9 mouse cellular contexts compared by ENCODE assay signal in the genomic region with DNA sequence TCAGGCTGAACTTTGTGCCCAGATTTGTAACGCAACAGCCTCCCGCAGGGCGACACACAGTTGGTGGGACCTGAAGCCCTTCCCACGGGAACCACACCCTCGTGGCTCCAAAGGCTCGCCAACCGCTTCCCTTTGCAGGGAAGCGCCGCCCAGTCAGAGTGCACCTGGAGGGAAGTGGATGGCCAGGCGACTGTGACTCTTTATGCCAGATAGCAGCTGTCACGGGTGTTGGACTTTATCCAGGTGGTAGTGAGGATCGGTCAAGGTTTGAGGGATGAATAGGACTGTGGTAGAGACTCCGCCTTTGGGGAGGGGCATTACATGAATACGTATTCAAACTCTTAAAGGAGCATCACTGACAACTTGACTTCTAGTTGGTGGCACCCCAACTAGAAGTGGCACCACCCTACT. TPM values are rescaled to one million over a fixed set of nuclear protein-coding genes. Genes with fewer than 3 reads are reported as not detected.
DNase-seq lines count a peak whose midpoint lies in the region; ATAC-seq lines count a peak whose summit lies in the region.
"Had no signal": no experiment of that assay in that cellular context is flagged by ENCODE, and none has a peak within 500 bp of the region (broad histone marks: within the 10 kb centered on the region; RNA-seq: fewer than 3 reads in every experiment).

No protein-coding gene starts in this region.

- 26% methylated on average over 14 of the region's 14 CpGs for WGBS in embryonic facial prominence, embryonic 15.5 days
- 3% methylated on average over 14 of the region's 14 CpGs for WGBS in hindbrain, embryonic 13.5 days
- WGBS in limb, embryonic 11.5 days: 9% methylated on average over 14 of the region's 14 CpGs
- WGBS in midbrain, embryonic 10.5 days: 9% methylated on average over 14 of the region's 14 CpGs

- peak overlapping the region; percentile 62 for H3K4me3 ChIP-seq in embryonic facial prominence, embryonic 15.5 days (replicated peaks)
- peak overlapping the region; percentile 75 for H3K4me3 ChIP-seq in hindbrain, embryonic 13.5 days
- no peak overlapping the region for H3K4me3 ChIP-seq in limb, embryonic 11.5 days (ENCODE audit: low read depth, low read length)
- peak overlapping the region; percentile 80 for H3K4me3 ChIP-seq in midbrain, embryonic 10.5 days

- peaks cover 41% of the 10 kb centered on the region for H3K4me1 ChIP-seq in embryonic facial prominence, embryonic 15.5 days
- peaks cover 31% of the 10 kb centered on the region for H3K4me1 ChIP-seq in hindbrain, embryonic 13.5 days (replicated peaks)
- H3K4me1 ChIP-seq in limb, embryonic 11.5 days (ENCODE audit: control insufficient read depth, insufficient read depth, low read length): peaks cover 7% of the 10 kb centered on the region; the same call in 1 of the 2 replicates
- H3K4me1 ChIP-seq in midbrain, embryonic 10.5 days: peaks cover 34% of the 10 kb centered on the region

- peak; percentile 61 for DNase-seq in gastrocnemius, adult 18-20 months (ENCODE audit: low spot score)
- no peak for DNase-seq in gastrocnemius, postnatal 14 days
- peak; percentile 89 for DNase-seq in adrenal gland, adult 2 months
- DNase-seq in limb, embryonic 11.5 days (ENCODE audit: low spot score): no peak
- DNase-seq in midbrain, embryonic 10.5 days (ENCODE audit: low spot score): no peak
- no peak for DNase-seq in thymus, adult 18-20 months

- H3K27me3 ChIP-seq in embryonic facial prominence, embryonic 15.5 days: no peaks in the 10 kb centered on the region
- H3K27me3 ChIP-seq in hindbrain, embryonic 13.5 days: peaks cover 42% of the 10 kb centered on the region
- H3K27me3 ChIP-seq in limb, embryonic 11.5 days (ENCODE audit: control insufficient read depth, insufficient read depth, low read length): peaks cover 15% of the 10 kb centered on the region
- H3K27me3 ChIP-seq in midbrain, embryonic 10.5 days (ENCODE audit: low read depth, poor library complexity, severe bottlenecking): peaks cover 35% of the 10 kb centered on the region
- H3K27me3 ChIP-seq: Patski had no signal

- H3K9ac ChIP-seq in embryonic facial prominence, embryonic 15.5 days: no peak overlapping the region
- peak overlapping the region; percentile 43 for H3K9ac ChIP-seq in hindbrain, embryonic 13.5 days
- H3K9ac ChIP-seq in limb, embryonic 11.5 days (ENCODE audit: low read length): no peak overlapping the region

- ATAC-seq in embryonic facial prominence, embryonic 15.5 days (ENCODE audit: insufficient number of reproducible peaks, low FRiP score, low TSS enrichment, low read depth): no peak
- 0 out of 2 replicates have a peak, but pooled peaks have one; percentile 11 for ATAC-seq in hindbrain, embryonic 13.5 days (ENCODE audit: low FRiP score)
- no peak for ATAC-seq in limb, embryonic 11.5 days (ENCODE audit: insufficient number of reproducible peaks, low FRiP score, low TSS enrichment, low read depth)
- ATAC-seq: Patski had no signal

- intact Hi-C loops in gastrocnemius, postnatal 14 days (cut with DNase I; ENCODE audit: low total_unique reads): no loop called here

- H3K4me2 ChIP-seq in embryonic facial prominence, embryonic 15.5 days (replicated peaks): peak overlapping the region; percentile 85
- H3K4me2 ChIP-seq in hindbrain, embryonic 13.5 days: peak overlapping the region; percentile 90
- peak overlapping the region; percentile 89; the same call in 1 of the 2 replicates for H3K4me2 ChIP-seq in limb, embryonic 11.5 days (ENCODE audit: low read depth, severe bottlenecking)

- no peaks in the 10 kb centered on the region for H3K9me3 ChIP-seq in embryonic facial prominence, embryonic 15.5 days (replicated peaks)
- H3K9me3 ChIP-seq in hindbrain, embryonic 13.5 days: no peaks in the 10 kb centered on the region
- H3K9me3 ChIP-seq in limb, embryonic 11.5 days (ENCODE audit: control insufficient read depth, low read length): peaks cover 2% of the 10 kb centered on the region; the same call in 1 of the 2 replicates
- no peaks in the 10 kb centered on the region for H3K9me3 ChIP-seq in midbrain, embryonic 10.5 days (replicated peaks)

- H3K36me3 ChIP-seq in embryonic facial prominence, embryonic 15.5 days: peaks cover 17% of the 10 kb centered on the region
- H3K36me3 ChIP-seq in hindbrain, embryonic 13.5 days: peaks cover 24% of the 10 kb centered on the region
- H3K36me3 ChIP-seq in limb, embryonic 11.5 days (ENCODE audit: control insufficient read depth, insufficient read depth, low read length): peaks cover 12% of the 10 kb centered on the region; the same call in 1 of the 2 replicates
- peaks cover 29% of the 10 kb centered on the region for H3K36me3 ChIP-seq in midbrain, embryonic 10.5 days

- no peak overlapping the region for H3K27ac ChIP-seq in embryonic facial prominence, embryonic 15.5 days (replicated peaks)
- no peak overlapping the region for H3K27ac ChIP-seq in hindbrain, embryonic 13.5 days
- no peak overlapping the region for H3K27ac ChIP-seq in limb, embryonic 11.5 days (replicated peaks; ENCODE audit: low read depth, low read length)
- H3K27ac ChIP-seq in midbrain, embryonic 10.5 days (replicated peaks): no peak overlapping the region

RNA-seq across cellular contexts. Expression of gene Leng9, which starts 0.6 kb away (rescaled TPM):
- 1 to 10 TPM; 1.8 to 2.2 TPM for total RNA-seq in gastrocnemius, adult 18-20 months (2021)
- 1 to 10 TPM; 2.1 to 2.3 TPM for total RNA-seq in gastrocnemius, postnatal 14 days (2021)
- total RNA-seq in adrenal gland, adult 2 months (2021): 1 to 10 TPM; 8.7 to 9.6 TPM
- 13.4 and 14.8 TPM in 2 replicates for polyA plus RNA-seq in adrenal gland, adult 2 months (2012; rRNA removed)
- 5.8 and 6.1 TPM in 2 replicates for polyA plus RNA-seq in embryonic facial prominence, embryonic 15.5 days (2015; fragmentation: Nextera tagmentation; extraction: Ambion mirVana)
- 4.7 TPM in 2 replicates for polyA plus RNA-seq in hindbrain, embryonic 13.5 days (2015; fragmentation: Nextera tagmentation; extraction: Ambion mirVana)
- polyA plus RNA-seq in limb, embryonic 11.5 days (2014; fragmentation: Nextera tagmentation; extraction: Ambion mirVana): 1.0 and 1.2 TPM in 2 replicates
- polyA plus RNA-seq in midbrain, embryonic 10.5 days (2016; fragmentation: Nextera tagmentation; extraction: Ambion mirVana): 1.4 and 1.9 TPM in 2 replicates

RNA-seq across cellular contexts. Expression of gene Cdc42ep5, which starts 13.8 kb away (rescaled TPM):
- total RNA-seq in gastrocnemius, adult 18-20 months (2021): 1 to 10 TPM; 1.5 to 1.7 TPM
- total RNA-seq in gastrocnemius, postnatal 14 days (2021): 1 to 10 TPM; 6.5 to 6.9 TPM
- total RNA-seq in adrenal gland, adult 2 months (2021): 10 to 100 TPM; 26.1 to 36.9 TPM
- 108 and 143 TPM in 2 replicates for polyA plus RNA-seq in adrenal gland, adult 2 months (2012; rRNA removed)
- 63.2 and 65.0 TPM in 2 replicates for polyA plus RNA-seq in embryonic facial prominence, embryonic 15.5 days (2015; fragmentation: Nextera tagmentation; extraction: Ambion mirVana)
- 8.4 and 10.1 TPM in 2 replicates for polyA plus RNA-seq in hindbrain, embryonic 13.5 days (2015; fragmentation: Nextera tagmentation; extraction: Ambion mirVana)
- polyA plus RNA-seq in limb, embryonic 11.5 days (2014; fragmentation: Nextera tagmentation; extraction: Ambion mirVana): 29.4 and 35.1 TPM in 2 replicates
- polyA plus RNA-seq in midbrain, embryonic 10.5 days (2016; fragmentation: Nextera tagmentation; extraction: Ambion mirVana): 18.1 and 20.1 TPM in 2 replicates

RNA-seq across cellular contexts. Expression of gene Leng8, which starts 14.0 kb away (rescaled TPM):
- total RNA-seq in gastrocnemius, adult 18-20 months (2021): 10 to 100 TPM; 27.2 to 33.0 TPM
- 10 to 100 TPM; 26.9 to 33.9 TPM for total RNA-seq in gastrocnemius, postnatal 14 days (2021)
- 100 to 1,000 TPM in 1 of 2 experiments, 10 to 100 TPM in 1; 80.7 to 112 TPM for total RNA-seq in adrenal gland, adult 2 months (2021)
- polyA plus RNA-seq in adrenal gland, adult 2 months (2012; rRNA removed): 446 and 516 TPM in 2 replicates
- polyA plus RNA-seq in embryonic facial prominence, embryonic 15.5 days (2015; fragmentation: Nextera tagmentation; extraction: Ambion mirVana): 64.4 and 82.2 TPM in 2 replicates
- 77.0 and 79.4 TPM in 2 replicates for polyA plus RNA-seq in hindbrain, embryonic 13.5 days (2015; fragmentation: Nextera tagmentation; extraction: Ambion mirVana)
- polyA plus RNA-seq in limb, embryonic 11.5 days (2014; fragmentation: Nextera tagmentation; extraction: Ambion mirVana): 47.6 and 49.7 TPM in 2 replicates
- 63.1 and 82.0 TPM in 2 replicates for polyA plus RNA-seq in midbrain, embryonic 10.5 days (2016; fragmentation: Nextera tagmentation; extraction: Ambion mirVana)

RNA-seq across cellular contexts. Expression of gene Ttyh1, which starts 31.6 kb away (rescaled TPM):
- 1 to 10 TPM in 1 of 2 experiments, under 1 TPM in 1; 0.81 to 1.6 TPM for total RNA-seq in gastrocnemius, adult 18-20 months (2021)
- 1 to 10 TPM; 2.3 to 5.3 TPM for total RNA-seq in gastrocnemius, postnatal 14 days (2021)
- 1 to 10 TPM; 1.5 to 3.4 TPM for total RNA-seq in adrenal gland, adult 2 months (2021)
- 13.3 and 24.3 TPM in 2 replicates for polyA plus RNA-seq in adrenal gland, adult 2 months (2012; rRNA removed)
- polyA plus RNA-seq in embryonic facial prominence, embryonic 15.5 days (2015; fragmentation: Nextera tagmentation; extraction: Ambion mirVana): 6.2 and 6.7 TPM in 2 replicates
- 132 and 138 TPM in 2 replicates for polyA plus RNA-seq in hindbrain, embryonic 13.5 days (2015; fragmentation: Nextera tagmentation; extraction: Ambion mirVana)
- polyA plus RNA-seq in limb, embryonic 11.5 days (2014; fragmentation: Nextera tagmentation; extraction: Ambion mirVana): 1.4 and 1.5 TPM in 2 replicates
- polyA plus RNA-seq in midbrain, embryonic 10.5 days (2016; fragmentation: Nextera tagmentation; extraction: Ambion mirVana): 21.9 and 45.3 TPM in 2 replicates

Comparison
In these comparisons a context has a peak if more than half of its experiments do, and no peak if none do; other contexts are left out.
1. DNase-seq: peak in gastrocnemius, adult 18-20 months (single experiment) and adrenal gland, adult 2 months (single experiment); none in gastrocnemius, postnatal 14 days (single experiment), limb, embryonic 11.5 days (single experiment), midbrain, embryonic 10.5 days (single experiment) and thymus, adult 18-20 months (0 of 2).
2. Peak in every context shown above with its lines, with median percentiles within 50 percentile points of each other: H3K4me2 ChIP-seq.